8 mouse cellular contexts compared by ENCODE assay signal in genomic region chr7:28924802-28925201, GRCm38 (mm10). TPM values are rescaled to one million over a fixed set of nuclear protein-coding genes. Genes with fewer than 3 reads are reported as not detected.
DNase-seq lines count a peak whose midpoint lies in the region; ATAC-seq lines count a peak whose summit lies in the region.

No protein-coding gene starts in this region.

- 77% methylated on average over 3 of the region's 3 CpGs for WGBS in forebrain, embryonic 11.5 days
- 79% methylated on average over 3 of the region's 3 CpGs for WGBS in forebrain, embryonic 15.5 days
- WGBS in lung, embryonic 16.5 days = 59% methylated on average over 3 of the region's 3 CpGs
- 49% methylated on average over 3 of the region's 3 CpGs for WGBS in intestine, embryonic 15.5 days
- 76% methylated on average over 3 of the region's 3 CpGs for WGBS in neural tube, embryonic 13.5 days

- no peaks in the 10 kb centered on the region for H3K27me3 ChIP-seq in forebrain, embryonic 11.5 days (ENCODE audit: control insufficient read depth, insufficient read depth, low read length)
- H3K27me3 ChIP-seq in forebrain, embryonic 15.5 days = no peaks in the 10 kb centered on the region
- no peaks in the 10 kb centered on the region; the same call in 1 of the 2 replicates for H3K27me3 ChIP-seq in lung, embryonic 16.5 days (ENCODE audit: control insufficient read depth, insufficient read depth, low read depth, low read length)
- no peaks in the 10 kb centered on the region for H3K27me3 ChIP-seq in intestine, embryonic 15.5 days (replicated peaks)
- no peaks in the 10 kb centered on the region for H3K27me3 ChIP-seq in neural tube, embryonic 13.5 days

- no peak for DNase-seq in forebrain, embryonic 11.5 days (ENCODE audit: low spot score)
- no peak for DNase-seq in lung, postnatal 25 days (ENCODE audit: low spot score)
- no peak for DNase-seq in frontal cortex, postnatal 36 days (ENCODE audit: low spot score in 2 of 2)
- DNase-seq in layer of hippocampus, adult 9-10 months (ENCODE audit: low spot score) = no peak

- peak overlapping the region; percentile 59 for H3K27ac ChIP-seq in forebrain, embryonic 11.5 days (ENCODE audit: low read depth, low read length)
- no peak overlapping the region for H3K27ac ChIP-seq in forebrain, embryonic 15.5 days (replicated peaks)
- H3K27ac ChIP-seq in lung, embryonic 16.5 days (ENCODE audit: low read length) = peak overlapping the region; percentile 89
- H3K27ac ChIP-seq in intestine, embryonic 15.5 days = peak overlapping the region; percentile 87
- peak overlapping the region; percentile 65 for H3K27ac ChIP-seq in neural tube, embryonic 13.5 days (replicated peaks)

- H3K4me3 ChIP-seq in forebrain, embryonic 11.5 days (ENCODE audit: low read depth, low read length) = no peak overlapping the region
- H3K4me3 ChIP-seq in forebrain, embryonic 15.5 days = no peak overlapping the region
- H3K4me3 ChIP-seq in lung, embryonic 16.5 days (ENCODE audit: low read length) = no peak overlapping the region
- no peak overlapping the region for H3K4me3 ChIP-seq in intestine, embryonic 15.5 days (replicated peaks)
- H3K4me3 ChIP-seq in neural tube, embryonic 13.5 days = no peak overlapping the region

- no peak for ATAC-seq in forebrain, embryonic 11.5 days (replicated peaks; ENCODE audit: low FRiP score)
- ATAC-seq in forebrain, embryonic 15.5 days (replicated peaks) = no peak
- ATAC-seq in lung, embryonic 16.5 days (ENCODE audit: low read depth) = no peak
- ATAC-seq in intestine, embryonic 15.5 days = peak; percentile 7
- ATAC-seq in neural tube, embryonic 13.5 days (ENCODE audit: low read depth) = no peak

- no peaks in the 10 kb centered on the region for H3K36me3 ChIP-seq in forebrain, embryonic 11.5 days (ENCODE audit: control insufficient read depth, insufficient read depth, low read length)
- H3K36me3 ChIP-seq in forebrain, embryonic 15.5 days = no peaks in the 10 kb centered on the region
- no peaks in the 10 kb centered on the region for H3K36me3 ChIP-seq in lung, embryonic 16.5 days (ENCODE audit: control insufficient read depth, insufficient read depth, low read length)
- 0 out of 2 replicates have a peak, but pooled peaks cover 5% of the 10 kb centered on the region for H3K36me3 ChIP-seq in intestine, embryonic 15.5 days
- no peaks in the 10 kb centered on the region for H3K36me3 ChIP-seq in neural tube, embryonic 13.5 days

- no peak overlapping the region for H3K4me2 ChIP-seq in forebrain, embryonic 11.5 days (ENCODE audit: low read depth, low read length, severe bottlenecking)
- no peak overlapping the region for H3K4me2 ChIP-seq in forebrain, embryonic 15.5 days (replicated peaks)
- no peak overlapping the region for H3K4me2 ChIP-seq in lung, embryonic 16.5 days (ENCODE audit: low read depth, low read length)
- H3K4me2 ChIP-seq in intestine, embryonic 15.5 days (replicated peaks) = peak overlapping the region; percentile 41
- H3K4me2 ChIP-seq in neural tube, embryonic 13.5 days = no peak overlapping the region

- peaks cover 24% of the 10 kb centered on the region for H3K4me1 ChIP-seq in forebrain, embryonic 11.5 days (replicated peaks; ENCODE audit: control insufficient read depth, insufficient read depth, low read length)
- peaks cover 44% of the 10 kb centered on the region for H3K4me1 ChIP-seq in forebrain, embryonic 15.5 days
- peaks cover 61% of the 10 kb centered on the region for H3K4me1 ChIP-seq in lung, embryonic 16.5 days (replicated peaks; ENCODE audit: control insufficient read depth, insufficient read depth, low read length)
- H3K4me1 ChIP-seq in intestine, embryonic 15.5 days (replicated peaks) = peaks cover 77% of the 10 kb centered on the region
- H3K4me1 ChIP-seq in neural tube, embryonic 13.5 days (replicated peaks) = peaks cover 83% of the 10 kb centered on the region

- no peaks in the 10 kb centered on the region for H3K9me3 ChIP-seq in forebrain, embryonic 11.5 days (ENCODE audit: control insufficient read depth, low read length)
- no peaks in the 10 kb centered on the region for H3K9me3 ChIP-seq in forebrain, embryonic 15.5 days
- no peaks in the 10 kb centered on the region for H3K9me3 ChIP-seq in lung, embryonic 16.5 days (ENCODE audit: control insufficient read depth, low read length)
- H3K9me3 ChIP-seq in intestine, embryonic 15.5 days = no peaks in the 10 kb centered on the region
- no peaks in the 10 kb centered on the region for H3K9me3 ChIP-seq in neural tube, embryonic 13.5 days

- H3K9ac ChIP-seq in forebrain, embryonic 11.5 days (ENCODE audit: low read length) = no peak overlapping the region
- no peak overlapping the region for H3K9ac ChIP-seq in forebrain, embryonic 15.5 days (replicated peaks)
- H3K9ac ChIP-seq in lung, embryonic 16.5 days (ENCODE audit: low read length) = peak overlapping the region; percentile 34
- no peak overlapping the region for H3K9ac ChIP-seq in intestine, embryonic 15.5 days
- H3K9ac ChIP-seq in neural tube, embryonic 13.5 days = no peak overlapping the region

RNA-seq across cellular contexts. Expression of gene Actn4, which starts 37.3 kb away (rescaled TPM):
- 182 and 199 TPM in 2 replicates for polyA plus RNA-seq in forebrain, embryonic 11.5 days (2014; fragmentation: Nextera tagmentation; extraction: Ambion mirVana)
- 134 TPM in 2 replicates for polyA plus RNA-seq in forebrain, embryonic 15.5 days (2015; fragmentation: Nextera tagmentation; extraction: Ambion mirVana)
- 313 and 319 TPM in 2 replicates for polyA plus RNA-seq in lung, embryonic 16.5 days (2015; fragmentation: Nextera tagmentation; extraction: Ambion mirVana)
- polyA plus RNA-seq in intestine, embryonic 15.5 days (2015; fragmentation: Nextera tagmentation; extraction: Ambion mirVana) = 340 and 361 TPM in 2 replicates
- 142 and 147 TPM in 2 replicates for polyA plus RNA-seq in neural tube, embryonic 13.5 days (2015; fragmentation: Nextera tagmentation; extraction: Ambion mirVana)

RNA-seq across cellular contexts. Expression of gene Capn12, which starts 43.6 kb away (rescaled TPM):
- polyA plus RNA-seq in forebrain, embryonic 11.5 days (2014; fragmentation: Nextera tagmentation; extraction: Ambion mirVana) = 0.60 and 0.69 TPM in 2 replicates
- polyA plus RNA-seq in forebrain, embryonic 15.5 days (2015; fragmentation: Nextera tagmentation; extraction: Ambion mirVana) = 0.57 and 0.80 TPM in 2 replicates
- 0.43 and 0.49 TPM in 2 replicates for polyA plus RNA-seq in lung, embryonic 16.5 days (2015; fragmentation: Nextera tagmentation; extraction: Ambion mirVana)
- 0.30 TPM in 2 replicates for polyA plus RNA-seq in intestine, embryonic 15.5 days (2015; fragmentation: Nextera tagmentation; extraction: Ambion mirVana)
- 0.29 and 0.55 TPM in 2 replicates for polyA plus RNA-seq in neural tube, embryonic 13.5 days (2015; fragmentation: Nextera tagmentation; extraction: Ambion mirVana)

RNA-seq across cellular contexts. Expression of gene Eif3k, which starts 56.9 kb away (rescaled TPM):
- polyA plus RNA-seq in forebrain, embryonic 11.5 days (2014; fragmentation: Nextera tagmentation; extraction: Ambion mirVana) = 341 and 343 TPM in 2 replicates
- 303 and 307 TPM in 2 replicates for polyA plus RNA-seq in forebrain, embryonic 15.5 days (2015; fragmentation: Nextera tagmentation; extraction: Ambion mirVana)
- polyA plus RNA-seq in lung, embryonic 16.5 days (2015; fragmentation: Nextera tagmentation; extraction: Ambion mirVana) = 366 and 367 TPM in 2 replicates
- 359 and 375 TPM in 2 replicates for polyA plus RNA-seq in intestine, embryonic 15.5 days (2015; fragmentation: Nextera tagmentation; extraction: Ambion mirVana)
- 352 and 359 TPM in 2 replicates for polyA plus RNA-seq in neural tube, embryonic 13.5 days (2015; fragmentation: Nextera tagmentation; extraction: Ambion mirVana)

RNA-seq across cellular contexts. Expression of gene Map4k1, which starts 57.0 kb away (rescaled TPM):
- 5.9 and 6.4 TPM in 2 replicates for polyA plus RNA-seq in forebrain, embryonic 11.5 days (2014; fragmentation: Nextera tagmentation; extraction: Ambion mirVana)
- polyA plus RNA-seq in forebrain, embryonic 15.5 days (2015; fragmentation: Nextera tagmentation; extraction: Ambion mirVana) = 5.5 and 7.7 TPM in 2 replicates
- polyA plus RNA-seq in lung, embryonic 16.5 days (2015; fragmentation: Nextera tagmentation; extraction: Ambion mirVana) = 8.9 and 10.7 TPM in 2 replicates
- polyA plus RNA-seq in intestine, embryonic 15.5 days (2015; fragmentation: Nextera tagmentation; extraction: Ambion mirVana) = 6.3 and 7.7 TPM in 2 replicates
- polyA plus RNA-seq in neural tube, embryonic 13.5 days (2015; fragmentation: Nextera tagmentation; extraction: Ambion mirVana) = 4.1 and 5.3 TPM in 2 replicates
